Mouse (Mus musculus) layer of hippocampus, adult 8-10 months (tissue): ENCODE measurements around the gene Olfr1392. TPM values are rescaled to one million over a fixed set of nuclear protein-coding genes. Genes with fewer than 3 reads are reported as not detected.
"Not testable (repeated sequence)": the region's sequence is repeated elsewhere in the genome, so short reads cannot be mapped to it uniquely, and the experiment has no call there.

Source experiments
- DNase-seq, 2 experiments: peaks; one replicate each; pipeline ENCODE4 v3.0.0; 2022; ENCODE audit warnings: low spot score in 2 of 2
- total RNA-seq, 4 experiments: library from RNA; stranded (reverse); gene quantifications; 2 replicates each; pipeline ENCODE4 v1.2.4; 2022

The Olfr1392 gene
- total RNA-seq, 4 experiments from 2014 or later, result not detected

DNA sequence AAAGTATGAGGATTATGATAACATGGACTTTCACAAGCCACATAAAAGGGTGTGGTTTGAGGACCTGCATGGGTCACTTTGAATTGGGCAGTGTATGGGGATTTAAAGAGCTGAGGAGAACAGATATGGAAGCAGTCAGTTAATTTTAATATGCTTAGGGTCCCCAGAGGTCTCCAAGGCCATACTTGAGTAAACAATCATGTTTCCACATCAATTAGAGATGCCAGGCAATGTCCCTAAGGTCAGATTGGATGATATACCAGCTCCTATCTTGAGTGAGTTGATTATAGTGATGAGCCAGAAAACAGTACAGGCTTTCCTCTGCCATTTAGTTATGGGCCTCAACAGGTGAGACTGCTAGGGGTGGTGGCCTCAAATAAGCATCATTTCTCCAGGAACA, 19.4 kb downstream of the Olfr1392 start, which contains the start of gene Olfr10:
Gene Olfr10 (plus strand): TSS at position 301 of the 400 bp plus-strand sequence.
- no peak for DNase-seq

DNA sequence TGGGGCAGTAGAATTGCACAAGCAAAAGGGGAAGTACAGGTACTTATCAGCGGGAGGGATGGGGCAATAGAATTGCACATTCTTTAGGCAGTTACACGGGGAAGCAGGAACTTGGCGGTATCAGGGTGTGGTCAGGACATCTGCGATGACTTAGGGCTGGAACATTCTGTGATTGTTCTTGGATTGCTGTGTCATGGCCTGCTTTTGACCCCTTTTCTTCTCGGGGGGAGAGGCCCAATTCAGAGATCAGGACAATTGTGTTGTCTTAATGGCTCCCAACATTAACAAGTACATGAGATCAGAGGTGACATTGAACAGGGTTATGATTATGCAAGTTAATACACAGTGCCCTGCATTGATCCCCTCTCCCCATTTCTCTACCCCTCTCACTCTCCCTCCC, 23.5 kb downstream of the Olfr1392 start:
- DNase-seq, result not testable (repeated sequence)

DNA sequence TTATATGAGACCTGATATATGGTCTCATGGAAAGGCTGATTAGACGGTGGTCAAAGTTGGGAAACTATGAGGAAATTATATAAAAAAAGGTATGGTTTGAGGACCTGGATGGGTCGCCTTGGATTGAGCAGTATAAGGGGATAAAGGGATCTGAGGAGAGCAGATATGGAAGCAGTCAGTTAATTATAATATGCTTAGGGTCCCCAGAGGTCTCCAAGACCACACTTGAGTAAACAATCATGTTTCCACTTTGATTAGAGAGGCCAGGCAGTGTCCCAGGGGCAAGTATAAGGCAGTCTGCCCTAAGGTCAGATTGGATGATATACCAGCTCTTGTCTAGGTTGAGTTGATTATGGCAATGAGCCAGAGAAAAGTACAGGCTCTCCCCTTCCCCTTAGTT, 37.4 kb downstream of the Olfr1392 start, which contains the start of gene Olfr1391:
Gene Olfr1391 (plus strand): TSS at position 301 of the 400 bp plus-strand sequence.
- DNase-seq, result no peak

DNA sequence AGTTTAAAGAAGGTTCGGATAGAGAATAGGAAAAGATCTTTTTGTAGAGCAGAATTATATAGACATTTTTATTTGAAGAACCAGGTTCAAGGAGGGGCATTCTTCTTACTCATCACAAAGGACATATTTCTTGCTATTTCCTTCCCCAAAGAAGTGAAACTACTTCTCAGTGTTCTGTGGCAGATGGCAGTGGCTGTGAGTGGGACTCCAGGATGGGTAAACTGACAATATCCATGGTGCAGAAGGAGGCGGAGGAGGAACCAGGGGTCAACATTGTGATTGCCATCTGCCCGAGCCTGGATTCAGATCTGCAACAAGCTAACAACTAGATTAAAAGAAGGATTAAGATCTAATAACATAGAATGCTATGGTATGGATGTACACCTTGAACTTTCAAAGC, 41.6 kb downstream of the Olfr1392 start:
- DNase-seq, result peak in 1 of 2 experiments; percentile 11

DNA sequence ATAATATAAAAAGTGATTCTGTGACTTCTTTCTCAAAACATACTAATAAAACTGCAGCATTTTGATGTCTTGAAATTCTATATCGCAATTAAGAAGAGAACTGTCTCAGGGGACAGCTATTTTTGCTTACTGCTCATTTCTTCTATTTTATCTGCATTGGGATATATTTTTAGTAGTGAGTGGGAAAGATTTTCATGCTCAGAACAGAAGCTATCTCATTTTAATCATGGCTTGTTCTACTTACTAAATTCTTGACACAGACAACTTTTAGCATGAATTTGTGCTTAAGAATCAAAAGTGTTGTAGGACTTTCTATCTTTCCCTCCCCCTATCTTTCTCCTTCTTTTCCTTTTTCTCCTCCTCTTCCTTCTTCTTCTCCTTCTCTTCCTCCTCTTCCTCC, 44.6 kb downstream of the Olfr1392 start:
- DNase-seq, result no peak

DNA sequence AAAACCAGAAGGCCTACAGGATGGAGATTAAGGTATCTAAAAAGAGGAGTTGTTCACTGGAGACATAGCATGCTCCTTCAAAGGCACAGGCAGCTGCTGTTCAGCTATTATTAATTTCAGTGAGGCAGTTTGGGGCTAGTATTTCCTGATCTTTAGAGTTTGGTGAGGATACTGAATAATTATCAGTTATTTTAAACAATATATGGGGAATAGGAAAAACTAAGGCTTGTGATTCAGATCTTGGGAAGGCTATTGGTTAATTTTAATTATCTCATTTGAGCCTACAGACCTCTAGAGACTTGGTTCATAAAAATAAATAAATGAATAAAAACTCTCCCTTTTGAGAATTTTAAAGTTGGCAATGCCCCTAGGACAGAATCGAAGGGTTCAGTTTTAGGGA, 49.8 kb downstream of the Olfr1392 start, which contains the start of gene Olfr1390:
Gene Olfr1390 (plus strand): TSS at position 301 of the 400 bp plus-strand sequence.
- DNase-seq, result no peak

DNA sequence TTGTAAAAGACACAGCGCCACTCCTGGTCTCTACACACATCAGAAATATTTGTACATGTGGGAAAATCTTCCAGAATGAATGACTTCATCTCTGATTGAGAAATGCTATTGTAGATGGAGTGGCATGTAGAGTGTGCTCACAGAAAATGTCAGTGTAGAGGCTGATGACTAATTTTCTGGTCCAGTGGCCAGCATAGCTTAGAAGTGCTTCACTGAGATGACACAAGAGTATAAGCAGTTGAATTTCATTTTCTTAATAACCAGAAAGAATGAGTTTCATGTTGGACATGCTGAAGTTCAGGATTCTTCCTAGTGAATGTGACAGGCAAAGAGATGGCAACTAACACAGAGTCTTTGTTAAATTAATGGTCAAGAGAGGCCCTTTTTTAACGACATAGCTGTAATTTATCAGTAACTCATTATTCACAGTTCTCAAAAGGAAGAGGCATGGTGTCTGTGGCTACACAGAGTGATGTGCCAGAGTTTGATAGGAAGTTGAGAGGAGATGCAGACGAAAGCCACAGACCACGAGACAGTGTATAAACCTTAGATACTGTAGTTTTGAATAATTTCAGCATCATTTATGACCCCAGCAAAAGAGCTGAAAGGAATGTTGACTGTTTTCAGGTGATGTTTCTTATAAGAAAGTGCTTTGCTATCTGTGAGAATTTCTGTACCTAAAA, 52.2 kb downstream of the Olfr1392 start:
- no peak for DNase-seq

Other genes starting within 250 kb of the Olfr1392 start
- gene 9930111J21Rik2, start 234.0 kb upstream of the Olfr1392 start, total RNA-seq, result 1 to 10 TPM in 3 of 4 experiments, under 1 TPM in 1; 0.92 to 4.2 (median 2.6) TPM
- gene Tgtp2, start 221.1 kb upstream of the Olfr1392 start, total RNA-seq, result under 1 TPM in 2 of 4 experiments, not detected in 2; 0.16 to 0.71 TPM
- 1 to 10 TPM in 2 of 4 experiments, under 1 TPM in 2; 0.89 to 1.4 (median 1.1) TPM for gene Ifi47, start 208.7 kb upstream of the Olfr1392 start, total RNA-seq
- gene Olfr1396, start 170.4 kb upstream of the Olfr1392 start, total RNA-seq, result not detected
- not detected for gene Olfr1395, start 143.0 kb upstream of the Olfr1392 start, total RNA-seq
- gene Olfr1394, start 130.9 kb upstream of the Olfr1392 start, total RNA-seq, result not detected
- not detected for gene Btnl9, start 98.1 kb upstream of the Olfr1392 start, total RNA-seq
- 10 to 100 TPM; 42.5 to 60.7 (median 52.8) TPM for gene Zfp62, start 82.0 kb upstream of the Olfr1392 start, total RNA-seq
- gene Mgat1, start 41.1 kb upstream of the Olfr1392 start, total RNA-seq, result 10 to 100 TPM; 56.4 to 63.2 (median 59.5) TPM
- gene Olfr1393, start 7.0 kb upstream of the Olfr1392 start, total RNA-seq, result not detected
- not detected for gene Olfr10, start 19.5 kb downstream of the Olfr1392 start, total RNA-seq
- gene Olfr1391, start 37.5 kb downstream of the Olfr1392 start, total RNA-seq, result not detected
- gene Olfr1390, start 49.9 kb downstream of the Olfr1392 start, total RNA-seq, result not detected
- gene Olfr1389, start 137.8 kb downstream of the Olfr1392 start, total RNA-seq, result not detected
- gene Olfr1388, start 151.3 kb downstream of the Olfr1392 start, total RNA-seq, result under 1 TPM; 0.25 to 0.41 (median 0.31) TPM
- not detected for gene Olfr1387, start 170.1 kb downstream of the Olfr1392 start, total RNA-seq
- gene Olfr1386, start 179.8 kb downstream of the Olfr1392 start, total RNA-seq, result not detected
- under 1 TPM in 2 of 4 experiments, not detected in 2; 0.11 to 0.18 TPM for gene Olfr1385, start 203.8 kb downstream of the Olfr1392 start, total RNA-seq
- gene Olfr1384, start 221.4 kb downstream of the Olfr1392 start, total RNA-seq, result not detected
- gene Olfr1383, start 234.4 kb downstream of the Olfr1392 start, total RNA-seq, result 1 to 10 TPM in 1 of 4 experiments, under 1 TPM in 1, not detected in 2; 0.56 to 1.2 TPM
- gene Olfr1382, start 243.0 kb downstream of the Olfr1392 start, total RNA-seq, result not detected